Mouse (Mus musculus): ENCODE data around the gene Tap2.

- no peak for TF ChIP-seq CTCF (IDR thresholded peaks at IDR 0.05; ENCODE audit: insufficient read depth, low read depth, low read length)
- TF ChIP-seq POLR2A (IDR thresholded peaks at IDR 0.05; ENCODE audit: insufficient read depth, low read depth, low read length), result no peak
Measured at GRCm38 (mm10) chr17:34188986-34189385, 14.3 kb upstream of the Tap2 start.
